28 mouse cellular contexts compared by ENCODE assay signal in the genomic region with DNA sequence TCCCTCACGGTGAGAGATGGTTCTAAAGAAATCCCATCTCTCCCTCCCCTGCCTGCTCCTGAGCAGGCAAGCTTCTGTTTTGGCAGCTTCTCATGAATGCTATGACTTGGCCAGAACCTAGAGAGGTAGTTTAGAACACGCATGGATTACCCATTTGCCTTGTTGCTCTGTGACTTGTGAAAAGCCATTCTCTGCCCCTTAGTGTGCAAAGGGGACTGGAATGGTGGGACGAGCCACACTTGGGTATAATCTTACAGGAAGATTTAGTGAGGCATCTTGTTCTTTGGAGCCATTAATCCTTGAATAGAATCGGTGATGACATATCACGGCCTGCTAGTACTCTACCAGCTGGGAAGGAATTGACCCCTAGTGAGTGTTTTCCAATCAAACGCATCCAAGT. TPM values are rescaled to one million over a fixed set of nuclear protein-coding genes. Genes with fewer than 3 reads are reported as not detected.
"Had no signal": no experiment of that assay in that cellular context is flagged by ENCODE, and none has a peak within 500 bp of the region (broad histone marks: within the 10 kb centered on the region; RNA-seq: fewer than 3 reads in every experiment).

Gene Fam240b (minus strand): TSS at position 101 of the 400 bp plus-strand sequence.

- H3K4me1 ChIP-seq: limb, embryonic 12.5 days; limb, embryonic 15.5 days; midbrain, embryonic 10.5 days; midbrain, embryonic 13.5 days; stomach, embryonic 15.5 days had no signal

- H3K9me3 ChIP-seq: limb, embryonic 12.5 days; limb, embryonic 15.5 days; midbrain, embryonic 10.5 days; midbrain, embryonic 13.5 days; stomach, embryonic 15.5 days had no signal

- H3K36me3 ChIP-seq: limb, embryonic 12.5 days; limb, embryonic 15.5 days; midbrain, embryonic 10.5 days; midbrain, embryonic 13.5 days; stomach, embryonic 15.5 days had no signal

- H3K4me3 ChIP-seq: limb, embryonic 12.5 days; limb, embryonic 15.5 days; midbrain, embryonic 10.5 days; midbrain, embryonic 13.5 days; stomach, embryonic 15.5 days had no signal

- H3K27ac ChIP-seq: limb, embryonic 12.5 days; limb, embryonic 15.5 days; liver, embryonic 14.5 days; macrophage; midbrain, embryonic 10.5 days; midbrain, embryonic 13.5 days; stomach, embryonic 15.5 days had no signal

- ATAC-seq: inflammation-experienced regulatory T-cells, adult 6 months; intestine, embryonic 16.5 days; liver, postnatal 0 days; lung, postnatal 0 days; midbrain, embryonic 13.5 days had no signal

- H3K9ac ChIP-seq: limb, embryonic 12.5 days; limb, embryonic 15.5 days; liver, embryonic 14.5 days; liver, postnatal 0 days; lung, embryonic 14.5 days; midbrain, embryonic 13.5 days; stomach, embryonic 15.5 days had no signal

- H3K27me3 ChIP-seq: limb, embryonic 12.5 days; limb, embryonic 15.5 days; midbrain, embryonic 13.5 days; stomach, embryonic 15.5 days had no signal

- H3K4me2 ChIP-seq: limb, embryonic 12.5 days; limb, embryonic 15.5 days; liver, embryonic 11.5 days; lung, embryonic 14.5 days; midbrain, embryonic 13.5 days; stomach, embryonic 15.5 days had no signal

- DNase-seq: kidney, adult 8-10 months; kidney, postnatal 25 days; left cerebral cortex, postnatal 4 days; liver, postnatal 0 days; lung, embryonic 14.5 days; right cerebral cortex, postnatal 25 days; spleen, adult 18-20 months; thymus, postnatal 36 days had no signal

RNA-seq across cellular contexts. Expression of gene Fam240b, which starts in this region (rescaled TPM):
- total RNA-seq: layer of hippocampus, adult 8-10 months; layer of hippocampus, postnatal 10 days; left cerebral cortex, adult 8-10 months; left cerebral cortex, postnatal 14 days; left cerebral cortex, postnatal 4 days; megakaryocyte, adult 5-6 weeks; midbrain, postnatal 0 days had no signal
- polyA plus RNA-seq: inflammation-experienced regulatory T-cells, adult 6 months; intestine, embryonic 16.5 days; limb, embryonic 12.5 days; limb, embryonic 15.5 days; liver, embryonic 11.5 days; liver, embryonic 14.5 days; liver, postnatal 0 days; lung, embryonic 14.5 days; lung, postnatal 0 days; macrophage; midbrain, embryonic 10.5 days; midbrain, embryonic 13.5 days; midbrain, postnatal 0 days; neural tube, embryonic 11.5 days; stomach, embryonic 15.5 days; thymus, postnatal 0 days; urinary bladder, adult 2 months had no signal
